Mouse (Mus musculus) heart, embryonic 16.5 days (tissue): ENCODE results near the gene Pex6. TPM values are rescaled to one million over a fixed set of nuclear protein-coding genes. Genes with fewer than 3 reads are reported as not detected.

ENCODE experiments used
- ATAC-seq: fragments of 200-750 bp; cut with Nextera tagmentation; replicated peaks from 2 replicates; pipeline ENCODE4 v1.8.0; 2017; ENCODE audit warnings: moderate number of reproducible peaks; ENCODE audit not compliant: insufficient read depth, low FRiP score; ENCODE audit errors: extremely low read depth
- H3K27ac ChIP-seq: fragments of 300-500 bp; sonication (generic); 2 replicates; pipeline ENCODE4 v1.5.1; 2014; ENCODE audit warnings: mild to moderate bottlenecking, low read length, control low read depth, moderate library complexity
- H3K27me3 ChIP-seq: fragments of 300-500 bp; sonication (generic); 2 replicates; pipeline ENCODE4 v1.6.1; 2014; ENCODE audit warnings: low read length, mixed read lengths; ENCODE audit not compliant: control insufficient read depth, insufficient read depth
- H3K36me3 ChIP-seq: fragments of 300-500 bp; sonication (generic); 2 replicates; pipeline ENCODE4 v1.6.1; 2014; ENCODE audit not compliant: control insufficient read depth, insufficient read depth
- H3K4me1 ChIP-seq: fragments of 300-500 bp; sonication (generic); 2 replicates; pipeline ENCODE4 v1.6.1; 2014; ENCODE audit warnings: low read length, mixed read lengths; ENCODE audit not compliant: control insufficient read depth, insufficient read depth
- H3K4me2 ChIP-seq: fragments of 300-500 bp; sonication (generic); 2 replicates; pipeline ENCODE4 v1.6.1; 2014; ENCODE audit warnings: low read depth, mild to moderate bottlenecking, control low read depth, low read length
- H3K4me3 ChIP-seq: fragments of 300-500 bp; sonication (generic); 2 replicates; pipeline ENCODE4 v1.5.1; 2014; ENCODE audit warnings: mild to moderate bottlenecking, control low read depth, low read length
- H3K9ac ChIP-seq: fragments of 300-500 bp; sonication (generic); 2 replicates; pipeline ENCODE4 v1.6.1; 2014; ENCODE audit warnings: low read length, control low read depth
- H3K9me3 ChIP-seq: fragments of 300-500 bp; sonication (generic); replicated peaks from 2 replicates; pipeline ENCODE4 v1.6.1; 2016; ENCODE audit warnings: low read length; ENCODE audit not compliant: control insufficient read depth
- WGBS: fragments of 180-500 bp; shearing (Covaris S2); extraction: QIAGEN DNeasy Blood & Tissue Kit; methylation state at CpG from one replicate; pipeline ENCODE4 v1.1.7; 2014; 5-methylcytosine and 5-hydroxymethylcytosine counted together
- polyA plus RNA-seq: library from polyadenylated mRNA; unstranded; fragments of >200 nt; fragmentation: Nextera tagmentation; extraction: Ambion mirVana; gene quantifications from 2 replicates; pipeline ENCODE4 v1.2.1, GENCODE M21; 2015

Pex6 gene
- polyA plus RNA-seq, 1 experiment from 2014 or later, result 13.3 TPM

- WGBS, result 23% methylated on average over 9 of the region's 9 CpGs
- peak overlapping the region; percentile 85 for H3K4me3 ChIP-seq
- H3K9ac ChIP-seq, result peak overlapping the region; percentile 87
- H3K36me3 ChIP-seq, result peaks cover 37% of the 10 kb centered on the region
- peak overlapping the region; percentile 94 for H3K27ac ChIP-seq
- H3K4me2 ChIP-seq, result peak overlapping the region; percentile 73
- H3K9me3 ChIP-seq, result no peaks in the 10 kb centered on the region
- no peaks in the 10 kb centered on the region for H3K27me3 ChIP-seq
- no peak for ATAC-seq
- H3K4me1 ChIP-seq, result peaks cover 36% of the 10 kb centered on the region
These were observed 32.4 kb upstream of the Pex6 start for GRCm38 (mm10) chr17:46678911-46679310.

- ATAC-seq, result peak; percentile 17
- H3K4me3 ChIP-seq, result peak overlapping the region; percentile 85
- peaks cover 41% of the 10 kb centered on the region for H3K36me3 ChIP-seq
- peaks cover 28% of the 10 kb centered on the region for H3K4me1 ChIP-seq
- no peaks in the 10 kb centered on the region for H3K27me3 ChIP-seq
- peak overlapping the region; percentile 94 for H3K27ac ChIP-seq
- H3K9ac ChIP-seq, result peak overlapping the region; percentile 87
- WGBS, result under 1% methylated on average over 34 of the region's 34 CpGs
- peak overlapping the region; percentile 73 for H3K4me2 ChIP-seq
- H3K9me3 ChIP-seq, result no peaks in the 10 kb centered on the region
These were observed 31.2 kb upstream of the Pex6 start for GRCm38 (mm10) chr17:46679843-46680759.

- H3K9ac ChIP-seq, result peak within 1 kb of the TSS; percentile 87
- H3K27me3 ChIP-seq, result no peaks in the 10 kb centered on the region
- H3K36me3 ChIP-seq, result peaks cover 43% of the 10 kb centered on the region
- peak within 1 kb of the TSS; percentile 94 for H3K4me2 ChIP-seq
- WGBS, result under 1% methylated on average over 49 of the region's 49 CpGs
- H3K4me1 ChIP-seq, result peaks cover 28% of the 10 kb centered on the region
- H3K9me3 ChIP-seq, result no peaks in the 10 kb centered on the region
- peak within 1 kb of the TSS; percentile 94 for H3K27ac ChIP-seq
- H3K4me3 ChIP-seq, result peak within 1 kb of the TSS; percentile 85
- peak; percentile 97 for ATAC-seq
These were observed 30.4 kb upstream of the Pex6 start, which contains the start of gene Klhdc3 for GRCm38 (mm10) chr17:46680760-46681373. TSS of gene Klhdc3 (minus strand) at chr17:46680914.

GRCm38 (mm10) chr17:46681466-46682118 is 29.7 kb upstream of the Pex6 start:
- peak overlapping the region; percentile 79; the same call in 1 of the 2 replicates for H3K27ac ChIP-seq

GRCm38 (mm10) chr17:46682654-46683389 is 28.4 kb upstream of the Pex6 start:
- H3K4me1 ChIP-seq, result peaks cover 27% of the 10 kb centered on the region
- H3K27ac ChIP-seq, result no peak overlapping the region
- H3K4me3 ChIP-seq, result no peak overlapping the region
- no peaks in the 10 kb centered on the region for H3K27me3 ChIP-seq
- no peak overlapping the region for H3K4me2 ChIP-seq
- WGBS, result 83% methylated on average over 16 of the region's 16 CpGs
- no peaks in the 10 kb centered on the region for H3K9me3 ChIP-seq
- ATAC-seq, result no peak
- peaks cover 39% of the 10 kb centered on the region for H3K36me3 ChIP-seq
- H3K9ac ChIP-seq, result no peak overlapping the region

More at GRCm38 (mm10) chr17:46681466-46682118, 29.7 kb upstream of the Pex6 start:
- H3K36me3 ChIP-seq, result peaks cover 43% of the 10 kb centered on the region
- 24% methylated on average over 12 of the region's 12 CpGs for WGBS
- ATAC-seq, result no peak
- H3K9me3 ChIP-seq, result no peaks in the 10 kb centered on the region
- H3K4me1 ChIP-seq, result peaks cover 28% of the 10 kb centered on the region
- H3K9ac ChIP-seq, result peak overlapping the region; percentile 82
- no peaks in the 10 kb centered on the region for H3K27me3 ChIP-seq
- peak overlapping the region; percentile 85 for H3K4me3 ChIP-seq
- peak overlapping the region; percentile 94 for H3K4me2 ChIP-seq

- Histone ChIP-seq H3K27ac (no peak overlapping the region), H3K9me3 (no peaks in the 10 kb centered on the region), H3K4me1 (peaks cover 8% of the 10 kb centered on the region), H3K27me3 (no peaks in the 10 kb centered on the region), H3K4me2 (no peak overlapping the region), H3K9ac (no peak overlapping the region), H3K36me3 (peaks cover 39% of the 10 kb centered on the region), H3K4me3 (no peak overlapping the region)
- no peak for ATAC-seq
- WGBS, result 86% methylated on average over 6 of the region's 6 CpGs
These were observed 25.4 kb upstream of the Pex6 start for GRCm38 (mm10) chr17:46685913-46686312.

GRCm38 (mm10) chr17:46690665-46691064 is 20.6 kb upstream of the Pex6 start:
- H3K9ac ChIP-seq, result no peak overlapping the region
- WGBS, result 68% methylated on average over 12 of the region's 12 CpGs
- no peaks in the 10 kb centered on the region for H3K27me3 ChIP-seq
- ATAC-seq, result no peak
- peaks cover 17% of the 10 kb centered on the region for H3K36me3 ChIP-seq
- H3K27ac ChIP-seq, result no peak overlapping the region
- H3K4me3 ChIP-seq, result no peak overlapping the region
- H3K4me1 ChIP-seq, result no peaks in the 10 kb centered on the region
- no peaks in the 10 kb centered on the region for H3K9me3 ChIP-seq
- no peak overlapping the region for H3K4me2 ChIP-seq

GRCm38 (mm10) chr17:46691390-46691789 is 19.9 kb upstream of the Pex6 start:
- ATAC-seq, result no peak
- Histone ChIP-seq H3K4me2 (no peak overlapping the region), H3K4me1 (no peaks in the 10 kb centered on the region), H3K4me3 (no peak overlapping the region), H3K27ac (no peak overlapping the region), H3K9ac (no peak overlapping the region), H3K36me3 (peaks cover 13% of the 10 kb centered on the region; the same call in 1 of the 2 replicates), H3K27me3 (no peaks in the 10 kb centered on the region), H3K9me3 (no peaks in the 10 kb centered on the region)
- 91% methylated on average over 2 of the region's 2 CpGs for WGBS
